Mouse (Mus musculus) embryonic facial prominence, embryonic 14.5 days (tissue): ENCODE data around the gene Ism2. TPM values are rescaled to one million over a fixed set of nuclear protein-coding genes. Genes with fewer than 3 reads are reported as not detected.

Experiments used
- ATAC-seq: fragments of 200-750 bp; cut with Nextera tagmentation; 2 replicates; pipeline ENCODE4 v1.8.0; 2017; ENCODE audit warnings: low read depth, moderate number of reproducible peaks, moderate TSS enrichment
- DNase-seq: peaks from one replicate; pipeline ENCODE4 v3.0.0-alpha.2; 2015; ENCODE audit warnings: low spot score
- H3K27ac ChIP-seq: fragments of 300-500 bp; sonication (generic); replicated peaks from 2 replicates; pipeline ENCODE4 v1.5.1; 2014; ENCODE audit warnings: low read depth, mild to moderate bottlenecking, low read length, moderate library complexity
- H3K27me3 ChIP-seq: fragments of 300-500 bp; sonication (generic); replicated peaks from 2 replicates; pipeline ENCODE4 v1.6.1; 2014; ENCODE audit warnings: low read length; ENCODE audit not compliant: control insufficient read depth, insufficient read depth
- H3K36me3 ChIP-seq: fragments of 300-500 bp; sonication (generic); 2 replicates; pipeline ENCODE4 v1.6.1; 2014; ENCODE audit warnings: low read length, mixed read lengths; ENCODE audit not compliant: control insufficient read depth, insufficient read depth
- H3K4me1 ChIP-seq: fragments of 300-500 bp; sonication (generic); 2 replicates; pipeline ENCODE4 v1.6.1; 2014; ENCODE audit warnings: antibody characterized with exemption, low read length; ENCODE audit not compliant: control insufficient read depth, insufficient read depth
- H3K4me2 ChIP-seq: fragments of 300-500 bp; sonication (generic); 2 replicates; pipeline ENCODE4 v1.6.1; 2014; ENCODE audit warnings: low read depth, mild to moderate bottlenecking, low read length, moderate library complexity, mixed read lengths
- H3K4me3 ChIP-seq: fragments of 300-500 bp; sonication (generic); 2 replicates; pipeline ENCODE4 v1.5.1; 2014; ENCODE audit warnings: low read depth, mild to moderate bottlenecking, low read length
- H3K9ac ChIP-seq: fragments of 300-500 bp; sonication (generic); 2 replicates; pipeline ENCODE4 v1.6.1; 2014; ENCODE audit warnings: low read depth, mild to moderate bottlenecking, low read length, moderate library complexity, mixed read lengths
- H3K9me3 ChIP-seq: fragments of 300-500 bp; sonication (generic); 2 replicates; pipeline ENCODE4 v1.6.1; 2016; ENCODE audit warnings: low read length; ENCODE audit not compliant: control insufficient read depth
- WGBS: fragments of 180-500 bp; shearing (Covaris S2); extraction: QIAGEN DNeasy Blood & Tissue Kit; methylation state at CpG from one replicate; pipeline ENCODE4 v1.1.7; 2014; 5-methylcytosine and 5-hydroxymethylcytosine counted together
- microRNA-seq: library from miRNA; unstranded; fragments of <30 nt; microRNA quantifications from one replicate; pipeline ENCODE4, GENCODE M21; 2016; ENCODE audit warnings: borderline number of aligned reads
- polyA plus RNA-seq: library from polyadenylated mRNA; unstranded; fragments of >200 nt; fragmentation: Nextera tagmentation; extraction: Ambion mirVana; gene quantifications from 2 replicates; pipeline ENCODE4 v1.2.1, GENCODE M21; 2014

Gene Ism2
- polyA plus RNA-seq, 1 experiment from 2014 or later, result 0.92 TPM

GRCm38 (mm10) chr12:87236882-87237483 is 62.5 kb downstream of the Ism2 start:
- no peak for ATAC-seq
- 85% methylated on average over 5 of the region's 5 CpGs for whole genome bisulfite sequencing
- Histone ChIP-seq H3K27me3 (no peaks in the 10 kb centered on the region), H3K4me1 (no peaks in the 10 kb centered on the region), H3K27ac (no peak overlapping the region), H3K36me3 (peaks cover 39% of the 10 kb centered on the region), H3K9ac (no peak overlapping the region), H3K4me2 (no peak overlapping the region), H3K9me3 (no peaks in the 10 kb centered on the region), H3K4me3 (no peak overlapping the region)
- no peak for DNase-seq

- Histone ChIP-seq H3K9ac (no peak overlapping the region), H3K27ac (no peak overlapping the region), H3K4me3 (no peak overlapping the region), H3K27me3 (no peaks in the 10 kb centered on the region), H3K9me3 (no peaks in the 10 kb centered on the region; the same call in 1 of the 2 replicates), H3K4me2 (no peak overlapping the region), H3K36me3 (no peaks in the 10 kb centered on the region), H3K4me1 (no peaks in the 10 kb centered on the region)
- ATAC-seq (no peak), DNase-seq (no peak)
Measured at GRCm38 (mm10) chr12:87230379-87230895, 69.1 kb downstream of the Ism2 start.

GRCm38 (mm10) chr12:87229633-87230032 is 69.9 kb downstream of the Ism2 start:
- Histone ChIP-seq H3K27me3 (no peaks in the 10 kb centered on the region), H3K4me1 (no peaks in the 10 kb centered on the region), H3K9ac (no peak overlapping the region), H3K4me2 (no peak overlapping the region), H3K27ac (no peak overlapping the region), H3K36me3 (no peaks in the 10 kb centered on the region), H3K9me3 (no peaks in the 10 kb centered on the region; the same call in 1 of the 2 replicates), H3K4me3 (no peak overlapping the region)
- DNase-seq, result no peak
- WGBS, result 73% methylated on average over 2 of the region's 2 CpGs
- no peak for ATAC-seq

Small RNA genes lying within 50 kb of the gene (microRNA-seq; reads per million reads assigned to microRNA genes)
- not detected for gene Gm47293

Other genes with a start within 250 kb of the Ism2 start
- 0.24 and 0.33 TPM in 2 replicates for gene Ngb, start 197.2 kb downstream of the Ism2 start, polyA plus RNA-seq
- 34.3 and 34.7 TPM in 2 replicates for gene Gstz1, start 152.5 kb downstream of the Ism2 start, polyA plus RNA-seq
- gene Pomt2, start 151.7 kb downstream of the Ism2 start, polyA plus RNA-seq, result 18.5 and 21.3 TPM in 2 replicates
- gene Samd15, start 100.0 kb downstream of the Ism2 start, polyA plus RNA-seq, result 1.2 TPM in 2 replicates
- gene Tmed8, start 99.3 kb downstream of the Ism2 start, polyA plus RNA-seq, result 3.8 and 4.2 TPM in 2 replicates
- 0.37 and 0.72 TPM in 2 replicates for gene Noxred1, start 61.0 kb downstream of the Ism2 start, polyA plus RNA-seq
- gene Vipas39, start 33.4 kb downstream of the Ism2 start, polyA plus RNA-seq, result 35.1 and 45.5 TPM in 2 replicates
- 182 and 187 TPM in 2 replicates for gene Ahsa1, start 33.2 kb downstream of the Ism2 start, polyA plus RNA-seq
- gene Sptlc2, start 88.7 kb upstream of the Ism2 start, polyA plus RNA-seq, result 73.3 and 77.1 TPM in 2 replicates
- gene Slirp, start 144.2 kb upstream of the Ism2 start, polyA plus RNA-seq, result 282 and 304 TPM in 2 replicates
- gene Alkbh1, start 144.3 kb upstream of the Ism2 start, polyA plus RNA-seq, result 36.7 and 39.4 TPM in 2 replicates
- 102 and 118 TPM in 2 replicates for gene Snw1, start 172.6 kb upstream of the Ism2 start, polyA plus RNA-seq
- gene Gm5788, start 195.0 kb upstream of the Ism2 start, polyA plus RNA-seq, result not detected in 2 replicates
- not detected in 2 replicates for gene Gm8300, start 214.6 kb upstream of the Ism2 start, polyA plus RNA-seq